Mouse (Mus musculus) embryo, embryonic 11.5 days (tissue): ENCODE results near the gene Olfr1427.
"Not testable (repeated sequence)": the region's sequence is repeated elsewhere in the genome, so short reads cannot be mapped to it uniquely, and the experiment has no call there.

Source experiments
- DNase-seq: peaks from one replicate; pipeline ENCODE4 v3.0.0-alpha.2; 2012; ENCODE audit warnings: low read depth, low spot score

Gene Olfr1427

GRCm38 (mm10) chr19:12103234-12103633 is at the start of gene Olfr1427:
TSS of gene Olfr1427 (minus strand) at chr19:12103334.
- DNase-seq, result no peak

DNA sequence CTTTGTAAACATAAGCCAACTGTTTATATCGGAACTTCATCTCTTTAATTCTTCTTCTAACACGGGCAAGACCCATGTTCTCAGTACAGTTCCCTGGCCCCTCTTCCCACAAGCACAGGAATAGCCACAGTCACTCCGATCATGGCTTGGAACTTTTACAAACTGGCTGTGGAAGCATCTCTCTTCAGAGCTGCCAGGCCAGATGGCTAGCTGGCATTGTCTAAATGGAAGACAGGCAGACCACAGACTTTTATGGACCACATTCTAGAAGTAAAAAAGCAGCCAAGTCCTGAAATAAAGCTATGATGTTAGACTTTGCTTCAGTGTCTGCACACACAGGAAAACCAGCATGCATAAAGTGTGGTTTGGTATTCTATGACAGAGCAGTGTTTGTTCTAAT is 42.3 kb upstream of the Olfr1427 start:
- DNase-seq, result no peak

- no peak for DNase-seq
Observed at GRCm38 (mm10) chr19:12143356-12143755, 40.2 kb upstream of the Olfr1427 start.

GRCm38 (mm10) chr19:12134289-12134688 is 31.2 kb upstream of the Olfr1427 start:
- DNase-seq, result no peak

DNA sequence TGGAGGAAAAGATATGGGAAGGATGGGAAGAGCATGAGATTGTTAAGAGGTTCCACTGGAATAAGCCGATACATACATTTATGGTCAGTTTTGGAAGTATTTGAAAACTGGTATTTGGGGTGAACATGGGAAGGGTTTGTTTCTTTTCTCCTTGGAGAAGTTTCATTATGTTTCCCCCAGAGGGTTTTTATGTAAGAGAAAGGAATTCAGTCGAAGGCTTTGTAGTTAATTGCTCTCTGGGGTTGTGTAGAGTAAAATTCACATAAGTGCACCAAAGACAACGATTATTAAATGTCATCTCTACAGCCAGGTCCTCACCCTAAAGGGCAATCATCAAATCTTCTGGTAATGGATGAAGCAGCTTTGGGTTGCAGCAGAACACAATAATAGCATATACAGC is 20.0 kb upstream of the Olfr1427 start, which contains the start of gene Olfr76:
Gene Olfr76 (minus strand): TSS at position 101 of the 400 bp plus-strand sequence.
- no peak for DNase-seq

- DNase-seq, result no peak
Observed at GRCm38 (mm10) chr19:12116464-12116863, 13.3 kb upstream of the Olfr1427 start.

DNA sequence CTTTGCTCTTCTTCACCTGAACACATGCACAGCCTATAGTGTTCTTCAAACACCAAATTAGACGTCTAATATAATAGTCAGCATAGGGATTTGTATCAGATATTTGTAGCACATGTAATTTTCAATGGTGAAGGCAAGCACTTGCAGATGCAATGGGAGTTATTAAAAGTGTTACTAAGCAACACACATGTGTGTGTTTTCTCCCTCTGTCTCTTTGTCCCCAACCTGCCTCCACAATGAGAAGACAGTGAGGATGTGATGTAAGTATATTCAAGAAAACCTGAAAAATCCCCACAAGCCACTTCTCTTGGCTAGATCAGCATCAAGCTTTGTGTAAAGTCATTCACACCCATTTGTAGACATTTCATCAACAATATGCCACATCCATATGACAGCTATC is 12.7 kb upstream of the Olfr1427 start, which contains the start of gene Olfr1428:
Gene Olfr1428 (minus strand): TSS at position 101 of the 400 bp plus-strand sequence.
- DNase-seq, result no peak

GRCm38 (mm10) chr19:12113807-12114206 is 10.7 kb upstream of the Olfr1427 start:
- DNase-seq, result no peak

- no peak for DNase-seq
Observed at GRCm38 (mm10) chr19:12104541-12104940, 1.4 kb upstream of the Olfr1427 start.

DNA sequence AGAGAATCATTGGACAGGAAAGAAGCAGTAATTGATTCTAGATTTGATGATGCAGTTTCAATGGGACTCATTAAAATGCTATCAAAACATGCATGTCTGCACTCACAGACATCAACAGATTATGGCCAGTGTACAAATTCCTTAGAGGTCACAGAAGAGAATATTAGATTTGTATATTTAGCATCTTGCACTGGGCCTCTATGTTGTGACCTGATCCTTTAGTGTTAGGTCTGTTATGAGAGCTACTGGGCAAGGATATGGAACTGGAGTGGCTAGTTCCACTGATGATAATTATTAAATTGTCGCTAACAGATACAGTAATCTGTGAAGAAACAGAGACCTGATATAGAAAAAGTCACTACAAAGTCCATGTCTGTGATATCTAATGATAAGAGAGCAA is 11.2 kb downstream of the Olfr1427 start, which contains the start of gene Olfr1426:
Gene Olfr1426 (minus strand): TSS at position 101 of the 400 bp plus-strand sequence.
- no peak for DNase-seq

DNA sequence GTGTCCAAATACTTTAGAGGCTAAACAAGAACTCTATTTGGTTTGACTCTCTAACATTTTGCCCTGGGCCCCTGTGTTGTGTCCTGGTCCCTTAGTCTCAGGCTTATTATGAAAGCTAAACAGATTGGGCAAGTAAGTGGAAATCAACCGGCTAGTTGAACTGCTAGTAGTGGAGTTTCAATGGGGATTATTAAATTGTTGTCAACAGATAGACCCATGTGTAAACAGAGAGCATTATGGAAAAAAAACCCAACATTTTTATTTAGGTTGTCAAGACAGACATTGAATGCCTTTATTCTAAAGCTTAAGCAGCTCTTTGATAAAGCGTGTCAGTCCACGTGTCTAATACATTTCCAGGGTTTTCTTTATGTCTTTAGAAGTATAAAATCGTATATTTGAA is 25.5 kb downstream of the Olfr1427 start, which contains the start of gene Olfr1425:
Gene Olfr1425 (minus strand): TSS at position 101 of the 400 bp plus-strand sequence.
- not testable (repeated sequence) for DNase-seq

DNA sequence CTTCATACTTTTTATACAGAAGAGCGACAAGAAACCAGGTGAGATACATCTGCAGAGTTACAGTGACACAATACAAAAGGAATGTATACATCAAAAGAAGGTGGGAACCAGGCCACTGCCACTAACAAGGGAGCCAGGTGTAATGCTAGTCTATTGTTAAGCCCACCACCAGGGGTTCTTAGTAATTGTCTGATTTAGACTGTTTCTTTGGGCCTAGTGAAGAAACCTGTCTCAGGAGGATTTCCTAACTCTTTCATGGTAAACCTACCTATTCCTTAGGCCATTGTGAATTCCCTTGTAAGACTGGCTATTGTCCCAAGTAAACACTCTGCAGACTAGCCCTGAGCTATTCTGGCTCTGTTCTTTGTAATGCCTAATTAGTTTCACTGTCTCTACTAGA is 33.6 kb downstream of the Olfr1427 start:
- DNase-seq, result not testable (repeated sequence)

GRCm38 (mm10) chr19:12067806-12068205 is 35.3 kb downstream of the Olfr1427 start:
- DNase-seq, result not testable (repeated sequence)

- not testable (repeated sequence) for DNase-seq
Observed at GRCm38 (mm10) chr19:12062582-12062981, 40.6 kb downstream of the Olfr1427 start, which contains the start of gene Olfr1424. TSS of gene Olfr1424 (minus strand) at chr19:12062682.
